Mouse (Mus musculus): ENCODE results near the gene Cux1.

DNA sequence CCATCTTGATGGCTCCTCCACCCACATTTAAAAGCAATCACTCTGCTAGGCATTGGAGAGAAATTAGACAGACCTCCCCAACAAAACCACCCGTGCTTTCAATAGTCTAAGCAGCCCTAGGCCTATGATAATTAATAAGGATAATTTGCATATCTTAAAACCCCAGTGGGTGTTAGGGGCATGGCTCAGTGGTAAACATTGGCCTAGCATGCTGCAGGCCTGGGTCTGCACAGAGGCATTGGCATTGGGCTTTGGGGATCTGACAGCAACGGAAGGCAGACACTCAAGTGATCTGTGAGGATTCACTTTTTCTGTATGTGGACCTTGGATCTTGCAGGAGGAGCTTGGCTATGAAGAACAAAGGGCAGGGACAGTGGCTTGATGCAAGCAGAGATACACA is 274.9 kb downstream of the Cux1 start:
- no peak for TF ChIP-seq CTCF (IDR thresholded peaks at IDR 0.05; ENCODE audit: insufficient read depth, low read depth, low read length)
- no peak for TF ChIP-seq POLR2A (IDR thresholded peaks at IDR 0.05; ENCODE audit: insufficient read depth, low read depth, low read length)

Measured in olfactory bulb, adult 2 months (tissue).